Mouse (Mus musculus): Measurements from ENCODE around the gene Iqcn.

Iqcn gene

DNA sequence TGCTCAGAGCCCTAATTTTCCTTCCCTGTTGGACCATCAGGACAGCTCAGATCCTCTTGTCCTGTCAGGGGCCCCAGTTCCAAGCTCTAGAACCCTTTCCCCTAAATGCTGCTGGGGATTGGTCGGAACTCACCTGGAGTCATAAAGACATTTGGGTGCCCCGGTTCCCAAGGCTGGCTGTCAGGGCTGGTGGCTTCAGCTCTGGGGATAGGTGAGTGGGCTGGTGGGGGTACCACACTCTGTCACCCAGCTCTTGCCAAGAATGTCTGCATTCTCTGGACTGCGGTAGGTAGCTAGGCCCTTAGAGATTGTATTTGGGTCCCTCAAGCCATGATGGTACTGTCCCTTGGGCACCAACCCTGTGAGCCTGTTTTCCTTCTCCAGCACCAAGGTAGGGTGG, at the start of gene Iqcn:
Iqcn (plus strand) TSS at position 171 of the 400 bp plus-strand sequence.
- DNase-seq (ENCODE audit: low read depth, low spot score), result no peak

DNA sequence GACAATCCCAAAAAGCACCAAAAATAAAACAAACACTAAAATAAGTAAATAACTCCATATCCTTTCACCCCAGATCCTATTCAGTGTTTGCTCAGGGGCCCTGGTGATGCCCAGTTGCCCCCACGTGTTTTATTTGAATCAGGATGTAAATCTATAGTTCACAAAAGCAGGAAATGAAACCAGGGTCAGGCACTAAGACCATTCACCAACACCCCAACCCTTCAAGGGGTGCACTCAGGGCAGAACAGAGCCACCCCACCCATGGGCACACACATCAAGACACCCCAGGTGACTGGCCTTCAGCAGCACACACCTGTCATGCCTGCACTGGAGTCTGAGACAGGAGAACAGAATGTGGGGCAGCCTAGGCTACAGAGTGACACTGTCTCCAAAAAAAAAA, 49.1 kb upstream of the Iqcn start:
- DNase-seq (ENCODE audit: low read depth, low spot score), result peak; percentile 81

DNA sequence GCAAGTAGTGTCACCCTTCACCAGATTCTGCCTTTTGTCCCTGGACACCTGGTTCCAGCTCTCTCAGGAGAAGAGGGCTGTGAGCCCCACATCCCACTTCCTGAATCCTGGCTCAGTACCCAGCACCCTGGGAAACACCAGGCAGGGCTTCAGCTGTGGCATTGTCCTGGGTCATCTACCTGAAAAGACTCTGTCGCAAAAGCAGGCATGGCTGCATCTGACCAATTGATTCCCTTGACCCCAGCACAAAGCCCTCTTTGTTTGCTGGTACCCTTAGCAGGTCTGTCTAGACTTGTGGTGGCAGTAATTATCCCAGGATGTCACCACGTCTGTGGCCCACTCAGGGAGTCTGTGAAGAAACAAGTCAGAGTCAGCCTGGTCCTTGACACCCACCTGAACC, 47.8 kb upstream of the Iqcn start:
- DNase-seq (ENCODE audit: low read depth, low spot score), result no peak

DNA sequence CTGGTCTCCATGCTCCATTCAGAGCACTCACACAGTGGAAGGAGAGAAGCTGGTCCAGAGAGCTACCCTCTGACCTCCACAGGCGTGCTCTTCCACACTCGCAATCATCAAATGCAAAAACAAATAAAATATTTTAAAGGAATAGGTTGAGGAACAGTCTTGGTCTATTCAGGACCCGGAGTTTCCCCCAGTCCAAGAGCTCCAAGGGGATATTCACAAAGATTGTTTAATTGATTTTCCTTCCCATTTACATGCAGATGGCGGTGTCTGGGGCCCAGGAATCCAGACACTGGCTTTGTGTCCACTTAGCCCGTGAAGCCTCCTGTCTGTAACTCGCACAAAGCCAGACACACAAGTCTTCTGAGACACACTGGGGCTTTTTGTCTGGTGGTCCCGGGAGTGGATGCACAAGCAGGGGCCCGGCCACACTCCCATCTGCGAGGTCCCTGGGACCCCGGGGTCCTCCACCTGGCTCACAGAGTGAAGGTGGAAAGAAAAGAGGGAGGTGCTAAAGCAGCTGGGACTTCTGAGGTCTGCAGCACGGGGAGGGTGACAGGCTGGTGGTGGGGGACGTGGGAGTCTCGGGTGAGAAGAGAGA, 47.0 kb upstream of the Iqcn start:
- DNase-seq (ENCODE audit: low read depth, low spot score), result no peak

DNA sequence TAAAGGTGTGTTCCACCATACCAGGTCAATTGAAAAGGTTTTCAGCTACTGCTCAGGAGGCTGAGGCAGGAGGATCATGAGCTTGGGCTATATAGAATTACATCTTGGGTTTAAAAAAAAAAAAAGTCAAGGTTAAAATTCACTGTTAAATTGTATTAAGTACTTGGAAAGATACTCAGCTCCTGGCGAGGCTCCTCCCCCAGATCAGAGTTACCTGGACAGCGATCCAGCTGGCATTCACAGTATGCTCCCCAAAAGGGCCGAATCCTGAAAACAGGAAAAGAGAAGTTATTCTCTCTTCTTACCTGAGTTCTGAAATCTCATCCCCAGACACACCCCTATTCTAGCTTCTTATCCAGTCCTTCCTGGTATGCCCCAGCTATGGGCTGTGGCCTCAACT, 46.0 kb upstream of the Iqcn start:
- no peak for DNase-seq (ENCODE audit: low read depth, low spot score)

DNA sequence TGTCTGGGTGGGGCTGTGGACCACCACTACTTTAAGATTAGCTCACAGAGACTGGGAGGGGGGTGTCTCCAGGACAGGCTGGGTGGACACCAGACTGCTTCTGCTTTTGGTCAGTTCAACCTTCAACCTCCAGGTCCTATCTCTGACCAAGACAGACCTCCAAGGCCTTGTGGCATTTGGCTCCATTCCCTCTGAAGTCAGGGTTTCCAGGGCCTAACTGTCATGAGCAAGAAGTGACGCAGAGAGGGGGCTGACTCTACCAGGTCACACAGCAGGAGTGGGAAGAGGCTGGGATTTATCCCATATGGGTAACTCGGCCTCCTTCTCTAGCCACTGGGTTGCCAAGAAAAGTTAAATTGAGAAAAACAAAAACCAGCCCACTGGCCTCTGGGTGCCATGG, 45.5 kb upstream of the Iqcn start:
- no peak for DNase-seq (ENCODE audit: low read depth, low spot score)

DNA sequence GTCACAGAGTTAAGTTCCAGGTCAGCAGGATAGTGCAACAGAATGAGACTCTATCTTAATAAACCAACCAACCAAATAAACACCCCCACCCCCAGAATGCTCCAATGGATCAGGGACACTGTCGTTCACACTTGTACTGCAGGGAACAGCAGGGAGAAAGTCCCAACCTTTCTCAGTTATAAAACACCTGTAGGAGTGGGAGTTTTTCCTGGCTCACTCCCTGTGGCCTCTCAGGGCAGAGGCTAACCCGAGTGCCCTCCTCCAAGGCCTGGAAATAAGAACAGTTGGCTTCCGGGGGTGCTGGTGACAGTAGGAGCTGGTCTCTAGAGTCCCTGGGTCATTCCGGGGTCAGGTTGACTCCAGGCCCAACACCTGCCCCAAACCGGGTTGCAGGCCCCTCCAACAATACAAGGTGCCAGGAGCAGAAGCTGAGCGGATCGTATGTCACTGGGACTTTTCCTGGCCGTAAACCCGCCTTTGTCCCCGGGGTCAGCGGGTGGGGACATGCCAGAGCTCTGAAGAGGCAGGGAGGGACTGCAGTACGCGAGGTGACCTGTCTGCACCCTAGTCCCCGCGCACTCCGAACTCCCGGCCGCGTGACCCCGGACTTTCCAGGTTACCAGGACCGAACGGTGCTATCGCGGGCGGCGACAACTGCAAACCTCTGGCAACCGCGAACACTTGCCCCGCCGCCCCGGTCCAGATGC, 44.2 kb upstream of the Iqcn start:
- DNase-seq (ENCODE audit: low read depth, low spot score), result no peak

DNA sequence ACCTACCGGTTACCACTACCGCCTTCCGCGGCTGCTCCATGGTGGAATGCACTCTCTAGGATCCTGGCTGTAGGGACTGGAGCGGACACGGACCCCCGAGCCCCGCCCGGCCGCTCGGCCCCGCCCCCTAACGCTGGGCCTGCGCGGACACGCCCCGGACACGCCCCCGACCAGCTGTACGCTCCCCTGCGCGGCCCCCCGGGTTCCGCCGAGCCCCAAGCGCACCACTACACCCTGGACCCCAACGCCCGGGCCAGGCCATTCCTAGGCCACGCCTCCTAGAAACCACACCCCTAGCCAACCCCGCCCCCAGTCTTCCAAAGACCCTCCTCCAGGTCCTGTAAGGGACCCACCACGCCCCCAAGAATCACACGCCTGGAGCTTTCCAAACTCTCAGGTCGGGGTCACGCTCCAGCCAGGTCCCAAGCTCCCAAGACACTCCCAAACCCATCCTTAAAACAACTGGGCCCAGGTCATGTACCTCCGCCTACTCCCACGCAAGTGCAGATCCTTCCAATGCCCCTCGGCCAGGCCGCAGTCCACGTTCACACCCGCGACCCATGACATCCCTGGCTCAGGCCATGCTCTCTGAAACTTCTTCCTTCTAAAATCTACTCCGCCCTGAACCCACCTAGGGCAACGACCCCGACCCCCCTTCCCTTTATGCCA, 43.5 kb upstream of the Iqcn start:
- DNase-seq (ENCODE audit: low read depth, low spot score), result peak; percentile 96

DNA sequence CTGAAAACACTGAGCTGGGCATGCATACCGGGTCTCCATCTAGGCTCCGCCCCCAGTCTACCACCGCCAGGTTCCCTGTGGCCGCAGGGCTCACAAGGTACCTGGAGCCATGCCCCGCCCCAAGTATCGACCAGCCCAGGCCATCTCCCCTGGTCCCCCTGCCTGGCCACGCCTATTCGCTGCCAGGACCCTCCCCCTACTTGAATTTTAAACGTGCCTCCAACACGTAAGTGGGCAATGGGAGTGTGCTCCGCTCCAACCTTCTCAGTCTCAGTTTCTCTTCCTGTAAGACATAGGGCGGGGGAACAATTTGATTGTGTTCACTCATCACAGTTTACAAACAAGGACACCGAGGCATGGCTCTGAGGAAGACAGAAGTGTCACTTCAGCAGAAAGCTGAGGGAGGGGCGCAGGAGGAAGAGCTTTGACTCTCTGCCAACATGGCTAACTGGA, 43.0 kb upstream of the Iqcn start, which contains the start of gene Pgpep1:
Pgpep1 (minus strand) TSS at position 116 of the 453 bp plus-strand sequence.
- peak; percentile 96 for DNase-seq (ENCODE audit: low read depth, low spot score)

DNA sequence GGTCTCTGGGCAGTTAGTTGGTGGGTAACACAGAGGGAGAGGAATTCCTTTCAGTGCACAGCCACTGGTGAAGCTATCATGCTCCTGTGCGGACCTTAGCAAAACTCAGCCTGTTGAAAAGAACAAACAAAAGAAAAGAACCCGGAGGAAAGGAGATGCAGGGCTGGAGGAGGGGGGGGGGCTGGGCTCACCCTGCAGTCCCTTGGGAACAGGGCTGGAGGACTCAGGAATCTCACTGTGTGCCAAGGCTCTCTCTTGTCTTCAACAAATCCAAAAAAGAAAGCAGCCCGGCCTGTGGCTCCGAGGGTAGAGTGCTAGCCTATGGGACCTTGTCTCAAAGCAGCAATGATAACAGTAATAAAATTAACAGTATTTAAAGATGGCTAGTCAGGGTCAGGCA, 39.6 kb upstream of the Iqcn start:
- no peak for DNase-seq (ENCODE audit: low read depth, low spot score)

DNA sequence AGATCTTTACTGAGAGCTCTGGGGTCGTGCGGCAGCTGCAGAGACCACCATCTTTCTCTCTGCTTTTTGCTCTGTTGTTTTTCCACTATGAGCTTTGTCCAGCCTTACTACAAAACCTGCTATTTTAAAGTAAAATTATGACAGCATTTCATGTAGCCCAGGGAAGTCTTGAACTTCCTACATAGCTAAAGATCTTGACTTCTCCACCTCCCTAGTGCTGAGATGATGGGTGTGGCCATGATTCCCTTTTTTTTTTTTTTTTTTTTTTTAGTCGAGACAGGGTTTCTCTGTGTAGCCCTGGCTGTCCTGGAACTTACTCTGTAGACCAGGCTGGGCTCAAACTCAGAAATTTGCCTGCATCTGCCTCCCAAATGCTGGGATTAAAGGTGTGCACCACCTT, 38.6 kb upstream of the Iqcn start:
- no peak for DNase-seq (ENCODE audit: low read depth, low spot score)

DNA sequence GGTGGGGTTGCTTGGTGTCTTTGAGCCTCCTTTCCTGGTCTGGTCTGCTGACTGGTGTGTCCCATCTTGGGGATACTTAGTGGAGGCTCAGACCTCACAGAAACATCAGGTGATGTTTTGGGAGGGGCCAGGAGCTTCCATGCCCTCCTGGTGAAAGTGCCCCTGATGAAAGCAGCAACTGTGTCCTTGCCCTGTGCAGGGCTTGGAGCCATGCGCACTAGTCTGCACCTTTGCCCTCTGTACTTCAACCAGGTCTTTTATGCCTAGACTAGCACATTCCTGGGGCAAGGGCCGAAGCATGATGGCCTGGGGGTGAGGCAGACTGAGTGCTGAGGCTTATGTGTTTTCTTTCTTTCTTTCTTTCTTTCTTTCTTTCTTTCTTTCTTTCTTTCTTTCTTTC, 37.7 kb upstream of the Iqcn start:
- DNase-seq (ENCODE audit: low read depth, low spot score), result no peak

DNA sequence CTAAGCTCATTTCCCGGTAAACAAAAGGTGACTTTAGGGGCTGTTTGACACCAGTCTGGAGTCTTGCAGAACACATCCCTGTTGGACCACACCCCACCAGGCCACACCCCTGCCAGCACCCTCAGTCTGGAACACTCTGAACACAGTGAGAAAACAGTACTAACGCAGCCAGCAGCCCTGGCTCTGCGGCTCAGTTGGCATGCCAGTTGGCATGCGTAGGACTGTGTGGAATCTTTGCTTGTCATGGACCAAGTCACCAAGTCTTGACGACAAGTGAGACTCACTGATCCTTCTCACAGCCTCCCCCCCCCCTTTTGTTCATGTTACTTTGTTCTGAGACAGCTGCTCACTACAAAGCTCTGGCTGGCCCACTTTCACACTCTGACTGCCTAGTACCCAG, 36.2 kb upstream of the Iqcn start:
- DNase-seq (ENCODE audit: low read depth, low spot score), result no peak

DNA sequence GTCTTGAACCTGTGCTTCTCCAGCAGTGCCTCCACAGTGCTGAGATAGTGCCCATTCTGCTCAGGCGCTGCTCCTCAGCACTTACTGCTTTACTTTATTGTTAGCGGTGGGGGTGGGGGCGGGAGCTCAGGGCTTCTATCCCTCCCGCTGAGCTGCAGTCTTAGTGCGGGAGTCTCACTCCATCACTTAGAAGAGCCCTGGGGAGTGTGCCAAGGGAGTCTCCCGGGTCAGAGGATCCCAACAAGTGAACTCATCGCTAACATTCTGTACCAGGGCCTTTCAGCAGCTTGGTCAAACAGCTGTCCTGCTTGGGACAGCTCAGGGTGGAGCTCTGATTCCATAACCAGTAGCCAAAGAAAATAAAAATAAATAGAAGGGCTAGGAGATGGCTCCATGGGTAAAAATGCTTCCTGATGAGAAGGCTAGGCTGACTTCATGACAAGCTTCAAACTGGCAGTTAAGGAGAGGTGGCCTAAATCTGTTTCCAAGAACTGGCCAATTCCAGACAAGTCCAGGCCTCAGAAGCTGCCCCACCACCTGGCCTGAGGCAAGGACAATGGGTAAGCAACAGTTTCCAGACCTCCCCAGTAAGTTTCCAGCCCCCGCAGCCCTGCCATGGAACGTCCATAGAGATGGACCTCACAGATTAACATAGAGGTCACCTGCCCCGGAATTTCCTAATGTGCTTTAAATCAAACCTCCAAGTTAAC, 31.5 kb upstream of the Iqcn start:
- no peak for DNase-seq (ENCODE audit: low read depth, low spot score)

DNA sequence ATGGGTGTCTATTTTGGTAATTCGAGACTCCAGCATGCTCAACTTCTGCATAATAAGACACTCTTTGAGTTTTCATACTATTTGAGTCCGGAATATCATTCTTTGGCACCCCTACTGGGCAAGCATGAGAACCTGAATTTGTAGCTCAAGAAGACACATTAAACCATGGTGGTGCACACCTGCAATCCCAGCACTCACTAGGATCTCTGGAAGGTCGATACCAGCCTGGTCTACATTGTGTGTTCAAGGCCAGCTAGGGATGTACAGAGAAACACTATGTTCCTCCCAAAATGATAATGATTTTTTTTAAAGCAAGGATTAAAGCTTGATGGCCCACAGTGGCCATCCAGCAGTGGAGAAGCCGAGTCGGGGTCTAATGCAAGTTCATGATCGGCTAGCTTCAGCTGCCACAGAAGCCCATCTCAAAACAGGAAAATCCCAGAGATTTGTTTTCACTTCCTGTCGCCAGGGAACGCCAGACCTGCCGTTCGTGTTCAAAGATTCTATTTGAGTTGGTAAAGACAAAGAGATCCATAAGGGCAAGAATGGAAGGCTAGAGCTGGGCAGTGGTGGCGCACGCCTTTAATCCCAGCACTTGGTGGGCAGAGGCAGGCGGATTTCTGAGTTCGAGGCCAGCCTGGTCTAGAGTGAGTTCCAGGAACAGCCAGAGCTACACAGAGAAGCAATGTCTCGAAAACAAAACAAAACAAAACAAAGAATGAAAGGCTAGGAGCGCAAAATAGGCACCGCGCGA, 30.8 kb upstream of the Iqcn start:
- DNase-seq (ENCODE audit: low read depth, low spot score), result no peak

DNA sequence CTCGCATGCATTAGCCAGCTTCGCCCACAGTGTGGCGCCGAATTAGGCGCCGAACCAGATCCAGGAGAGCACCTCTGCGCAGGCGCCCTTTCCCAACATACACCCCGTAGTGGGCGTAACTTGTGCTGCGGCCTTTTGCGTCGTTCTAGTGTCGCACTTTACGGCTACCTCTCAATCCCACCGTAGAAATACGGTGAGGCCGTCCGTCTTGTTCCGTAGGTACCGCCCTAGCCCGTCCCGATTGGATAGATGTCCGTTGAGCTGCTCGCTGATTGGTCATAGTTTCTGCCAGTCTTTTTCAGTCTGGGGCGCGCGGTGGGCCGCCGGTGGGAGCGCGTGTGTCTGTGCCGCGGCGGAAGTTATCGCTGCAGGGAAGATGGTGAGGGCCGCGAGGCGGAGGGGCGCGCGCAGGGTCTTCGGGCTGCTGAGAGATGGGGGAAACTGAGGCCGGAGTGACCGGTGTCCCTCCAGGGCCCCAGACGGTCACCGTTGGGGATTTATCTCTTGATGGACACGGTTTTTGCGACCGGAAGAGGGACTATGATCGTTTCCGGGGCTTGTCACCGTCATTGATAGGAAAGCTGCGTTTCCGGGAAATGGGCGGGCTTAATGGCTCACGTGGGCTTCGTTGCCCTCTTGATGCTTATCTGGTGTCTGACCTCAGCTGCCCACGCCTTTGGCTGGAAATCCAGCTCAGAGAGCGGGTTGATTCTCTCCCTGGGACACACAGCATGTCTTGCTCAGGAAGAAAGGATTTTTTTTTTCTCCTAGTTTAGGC, 30.0 kb upstream of the Iqcn start, which contains the start of gene Lsm4:
Lsm4 (plus strand) TSS at position 170 of the 778 bp plus-strand sequence.
- peak; percentile 100 for DNase-seq (ENCODE audit: low read depth, low spot score)

DNA sequence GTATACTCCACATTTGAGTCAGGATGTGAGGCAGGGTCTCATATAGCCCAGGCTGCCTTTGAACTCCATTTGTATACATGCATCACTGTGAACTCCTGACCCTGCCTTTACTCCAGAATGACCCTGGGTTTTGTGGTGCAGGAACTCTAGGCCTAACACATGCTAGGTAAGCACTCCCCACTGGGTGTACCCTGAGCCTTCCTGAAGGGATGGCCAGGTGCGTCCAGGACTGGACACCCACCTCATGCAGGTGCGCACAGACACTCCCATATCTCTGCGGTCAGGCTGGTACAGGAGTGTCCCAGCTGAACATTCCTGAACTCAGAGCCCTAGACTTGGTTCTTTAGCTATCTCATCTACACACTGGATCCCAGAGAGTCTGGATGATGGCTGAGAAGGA, 29.1 kb upstream of the Iqcn start:
- DNase-seq (ENCODE audit: low read depth, low spot score), result no peak

DNA sequence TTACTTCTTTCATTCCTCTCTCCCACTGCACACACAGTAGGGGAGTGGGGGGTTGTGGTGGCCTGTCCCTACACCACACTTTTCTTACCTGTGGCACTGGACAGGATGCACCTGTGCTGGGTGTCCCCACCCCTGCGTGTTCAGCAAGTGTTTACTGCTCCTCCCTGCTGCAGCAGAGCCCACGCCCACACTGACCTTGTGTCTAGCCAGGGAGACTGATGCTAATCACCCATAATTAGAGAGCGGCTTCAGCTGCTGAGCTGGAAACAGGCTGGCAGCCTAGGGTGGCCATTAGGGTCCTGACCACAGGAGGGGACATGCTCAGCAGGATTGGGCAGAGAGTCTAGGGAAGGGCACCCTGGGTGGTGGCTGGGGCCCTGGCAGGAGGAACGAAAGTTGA, 28.5 kb upstream of the Iqcn start:
- peak; percentile 51 for DNase-seq (ENCODE audit: low read depth, low spot score)

DNA sequence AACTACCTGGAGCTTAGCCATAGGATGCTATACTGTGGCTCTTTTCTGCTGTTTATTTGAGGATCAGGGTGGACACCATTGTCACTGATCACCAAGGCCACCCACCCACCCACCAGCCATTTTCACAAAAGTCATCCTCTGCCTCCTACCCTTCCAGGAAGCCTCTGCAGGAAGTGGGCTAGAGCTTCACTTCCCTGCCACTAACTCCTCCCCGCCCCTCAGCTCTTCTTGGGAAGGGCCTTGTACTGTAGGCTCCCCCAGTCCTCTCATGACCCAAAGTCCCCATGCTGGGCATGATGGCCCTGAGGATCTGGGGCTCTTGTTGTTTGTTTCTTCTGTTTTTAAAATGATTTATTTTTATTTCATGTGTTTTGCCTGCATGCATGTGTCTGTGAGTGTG, 27.9 kb upstream of the Iqcn start:
- no peak for DNase-seq (ENCODE audit: low read depth, low spot score)

DNA sequence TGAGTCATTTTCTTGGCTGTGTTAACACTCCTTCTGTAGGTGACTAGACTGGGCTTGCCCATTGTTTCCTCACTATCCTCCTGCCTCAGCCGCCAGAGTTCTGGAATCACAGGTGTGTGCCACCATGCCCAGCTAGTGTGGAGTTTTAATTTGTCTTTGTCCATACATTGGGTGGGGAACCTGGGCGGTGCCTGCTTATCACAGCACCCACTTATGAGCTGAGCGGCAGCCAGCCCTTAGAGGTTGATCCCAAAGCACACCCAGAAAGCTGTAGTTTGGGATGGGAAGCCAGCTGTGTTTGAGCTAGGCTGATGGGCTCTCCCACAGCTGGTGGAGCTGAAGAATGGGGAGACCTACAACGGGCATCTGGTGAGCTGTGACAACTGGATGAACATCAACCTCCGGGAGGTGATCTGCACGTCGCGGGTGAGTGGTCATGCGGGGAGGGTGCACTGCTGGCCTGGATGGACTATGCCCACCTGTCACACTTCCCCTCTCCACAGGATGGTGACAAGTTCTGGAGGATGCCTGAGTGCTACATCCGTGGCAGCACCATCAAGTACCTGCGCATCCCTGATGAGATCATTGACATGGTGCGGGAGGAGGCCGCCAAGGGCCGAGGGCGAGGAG, 25.7 kb upstream of the Iqcn start:
- peak; percentile 41 for DNase-seq (ENCODE audit: low read depth, low spot score)

Data from A20 (cell line).